Mouse (Mus musculus): Measurements from ENCODE around the gene Triap1. TPM values are rescaled to one million over a fixed set of nuclear protein-coding genes. Genes with fewer than 3 reads are reported as not detected.

Gene Triap1
- total and polyA plus RNA-seq, 3 experiments, result 59.2 to 63.2 TPM; not detected in 1

DNA sequence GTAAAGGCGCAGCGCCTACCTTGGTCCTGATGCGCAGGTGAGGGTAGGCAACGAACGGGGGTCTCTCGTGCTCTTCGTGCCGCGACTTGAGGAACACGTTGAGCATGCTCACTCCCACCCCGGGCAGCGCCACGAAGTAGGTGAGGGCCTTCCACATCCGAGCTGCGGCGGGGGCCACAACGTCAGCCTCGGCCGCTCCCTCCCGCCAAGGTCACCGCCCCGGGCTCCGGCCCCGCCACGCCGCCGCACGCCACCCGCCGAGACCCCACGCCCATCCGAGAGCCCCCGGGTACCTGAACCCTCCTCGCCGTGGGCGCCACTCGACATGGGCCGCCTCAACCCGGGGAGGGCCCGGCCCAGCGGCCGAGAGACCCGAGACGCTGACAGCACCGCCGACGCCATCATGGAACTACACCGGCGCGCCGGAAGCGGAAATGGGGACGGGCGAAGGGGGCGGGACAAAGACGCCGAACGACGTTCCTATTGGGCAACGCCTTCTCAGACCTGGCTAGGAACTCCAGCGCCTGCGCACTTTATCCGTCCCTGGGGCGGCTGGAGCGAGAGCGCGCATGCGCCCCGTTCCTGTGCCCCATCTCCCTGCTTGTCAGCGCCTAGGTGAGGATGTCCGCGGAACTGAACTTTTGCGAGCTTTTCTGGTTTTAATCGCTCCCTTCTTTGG, 7.7 kb downstream of the Triap1 start, which contains the start of gene Cox6a1 (continued):
- TF ChIP-seq JUND (IDR thresholded peaks at IDR 0.05; ENCODE audit: low read depth, low read length), result no peak
- peak; percentile 77 for TF ChIP-seq ELF1 (IDR thresholded peaks at IDR 0.05; ENCODE audit: low read depth, low read length)
- peak; percentile 83; the same call in 1 of the 2 replicates for TF ChIP-seq MYC (IDR thresholded peaks at IDR 0.05; ENCODE audit: low read depth, low read length)

DNA sequence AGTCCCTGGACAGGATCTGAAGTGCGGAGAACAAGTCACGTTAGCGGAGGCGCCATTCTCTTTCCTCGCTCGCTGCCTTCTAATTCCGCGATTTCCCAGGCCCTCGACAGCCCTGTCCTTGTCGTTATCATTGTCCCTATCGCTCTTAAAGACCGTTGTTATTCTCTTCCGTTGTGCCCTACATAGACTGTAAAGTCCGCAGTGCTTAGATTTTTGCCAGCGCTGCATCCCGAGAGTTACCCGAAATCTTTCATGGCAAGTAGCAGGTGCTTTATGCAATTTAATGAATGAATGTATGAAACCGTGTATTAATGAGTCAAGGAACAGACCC, 8.2 kb downstream of the Triap1 start:
- DNase-seq (ENCODE audit: low read depth, low spot score), result no peak
- Histone ChIP-seq H3K36me3 (ENCODE audit: control insufficient read depth in 1 of 2, insufficient read depth in 2 of 2, low read length in 2 of 2) (peaks cover 1 to 9% of the 10 kb centered on the region in 2 experiments), H3K9ac (ENCODE audit: control insufficient read depth, low read depth, low read length, poor library complexity, severe bottlenecking) (peak overlapping the region; percentile 65), H3K9me3 (replicated peaks; ENCODE audit: insufficient read depth, low read length) (no peaks in the 10 kb centered on the region), H3K4me1 (ENCODE audit: control insufficient read depth in 1 of 2, insufficient read depth in 2 of 2, low read length in 2 of 2) (peaks cover 4 to 8% of the 10 kb centered on the region in 2 experiments; a peak in 3 of 4 replicates), H3K4me3 (ENCODE audit: control insufficient read depth in 1 of 2, insufficient read depth in 1 of 2, low read depth in 2 of 2, low read length in 2 of 2) (peak overlapping the region; percentile 64 to 69), H3K79me2 (ENCODE audit: control insufficient read depth, insufficient read depth, low read length, poor library complexity) (peaks cover 40% of the 10 kb centered on the region), H3K27ac (ENCODE audit: control insufficient read depth, low read depth, low read length) (peak overlapping the region; percentile 83), H3K27me3 (ENCODE audit: control insufficient read depth in 1 of 2, insufficient read depth in 2 of 2, low read length in 2 of 2) (no peaks in the 10 kb centered on the region)
- TF ChIP-seq MYC (IDR thresholded peaks at IDR 0.05; ENCODE audit: low read depth, low read length), result peak; percentile 6; the same call in 1 of the 2 replicates
- TF ChIP-seq SMC3 (IDR thresholded peaks at IDR 0.05; ENCODE audit: low read depth, low read length), result 0 out of 2 replicates have a peak, but pooled peaks have one; percentile 9
- TF ChIP-seq MXI1 (IDR thresholded peaks at IDR 0.05; ENCODE audit: low read depth, low read length), result no peak
- TF ChIP-seq CTCF (IDR thresholded peaks at IDR 0.05 in 2 of 3, conservative IDR thresholded peaks at IDR 0.05 in 1 of 3; ENCODE audit: control insufficient read depth in 1 of 3, insufficient read depth in 1 of 3, low read depth in 2 of 3, low read length in 3 of 3, poor library complexity in 1 of 3, severe bottlenecking in 1 of 3), result no peak
- no peak for TF ChIP-seq TBP (IDR thresholded peaks at IDR 0.05; ENCODE audit: low read depth, low read length)
- TF ChIP-seq EP300 (IDR thresholded peaks at IDR 0.05; ENCODE audit: low read depth in 1 of 2, low read length in 2 of 2), result peak in 1 of 2 experiments; percentile 41; a peak in 1 of 4 replicates
- TF ChIP-seq UBTF (IDR thresholded peaks at IDR 0.05; ENCODE audit: borderline replicate concordance, insufficient read depth, low read depth, low read length), result no peak
- peak; percentile 64; the same call in 1 of the 2 replicates for TF ChIP-seq GATA1 (IDR thresholded peaks at IDR 0.05; ENCODE audit: low read depth, low read length)
- peak; percentile 83; the same call in 1 of the 2 replicates for TF ChIP-seq SIN3A (IDR thresholded peaks at IDR 0.05; ENCODE audit: low read length)
- 0 out of 2 replicates have a peak, but pooled peaks have one; percentile 23 for TF ChIP-seq MYB (IDR thresholded peaks at IDR 0.05; ENCODE audit: low read depth, low read length)
- TF ChIP-seq TAL1 (IDR thresholded peaks at IDR 0.05; ENCODE audit: low read length), result no peak

DNA sequence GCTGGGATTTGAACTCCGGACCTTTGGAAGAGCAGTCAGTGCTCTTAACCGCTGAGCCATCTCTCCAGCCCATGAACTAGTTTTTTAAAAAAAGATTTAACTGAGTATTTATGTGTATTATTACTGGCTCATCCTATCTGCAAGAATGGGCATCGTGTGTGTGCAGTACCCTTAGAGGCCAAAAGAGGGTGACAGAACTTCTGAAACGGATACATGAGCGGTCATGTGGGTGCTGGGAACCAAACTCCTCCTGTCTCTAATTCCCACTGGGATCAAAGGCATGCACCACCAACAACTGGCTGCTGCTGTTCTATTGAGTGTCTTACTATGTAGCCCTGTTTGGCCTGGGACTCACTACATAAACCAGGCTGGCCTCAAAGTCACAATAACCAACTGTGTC, 10.3 kb downstream of the Triap1 start:
- peaks cover under 1 to 8% of the 10 kb centered on the region in 2 experiments; a peak in 2 of 4 replicates for H3K36me3 ChIP-seq (ENCODE audit: control insufficient read depth in 1 of 2, insufficient read depth in 2 of 2, low read length in 2 of 2)
- peaks cover 22% of the 10 kb centered on the region for H3K79me2 ChIP-seq (ENCODE audit: control insufficient read depth, insufficient read depth, low read length, poor library complexity)
- no peak overlapping the region for H3K4me3 ChIP-seq (ENCODE audit: control insufficient read depth in 1 of 2, insufficient read depth in 1 of 2, low read depth in 2 of 2, low read length in 2 of 2)
- DNase-seq (ENCODE audit: low read depth, low spot score), result peak; percentile 51
- H3K9me3 ChIP-seq (replicated peaks; ENCODE audit: insufficient read depth, low read length), result no peaks in the 10 kb centered on the region
- peaks cover 4 to 7% of the 10 kb centered on the region in 2 experiments; a peak in 3 of 4 replicates for H3K4me1 ChIP-seq (ENCODE audit: control insufficient read depth in 1 of 2, insufficient read depth in 2 of 2, low read length in 2 of 2)
- no peaks in the 10 kb centered on the region for H3K27me3 ChIP-seq (ENCODE audit: control insufficient read depth in 1 of 2, insufficient read depth in 2 of 2, low read length in 2 of 2)
- H3K9ac ChIP-seq (ENCODE audit: control insufficient read depth, low read depth, low read length, poor library complexity, severe bottlenecking), result no peak overlapping the region
- TF ChIP-seq SMC3 (IDR thresholded peaks at IDR 0.05; ENCODE audit: low read depth, low read length) (no peak), MEF2A (IDR thresholded peaks at IDR 0.05; ENCODE audit: extremely low read depth, insufficient replicate concordance, low read depth, low read length, poor library complexity, severe bottlenecking) (no peak), CTCF (IDR thresholded peaks at IDR 0.05 in 2 of 3, conservative IDR thresholded peaks at IDR 0.05 in 1 of 3; ENCODE audit: control insufficient read depth in 1 of 3, insufficient read depth in 1 of 3, low read depth in 2 of 3, low read length in 3 of 3, poor library complexity in 1 of 3, severe bottlenecking in 1 of 3) (peak; percentile 17 to 45 (median 26); a peak in 3 of 6 replicates), RCOR1 (IDR thresholded peaks at IDR 0.05; ENCODE audit: low read depth, low read length) (no peak), RAD21 (IDR thresholded peaks at IDR 0.05; ENCODE audit: low read depth, low read length) (peak; percentile 33)
- H3K27ac ChIP-seq (ENCODE audit: control insufficient read depth, low read depth, low read length), result no peak overlapping the region
